Mouse (Mus musculus): ENCODE results near the gene 1190007I07Rik.

The 1190007I07Rik gene

GRCm38 (mm10) chr10:82622671-82623552 is at the start of gene 1190007I07Rik:
TSS of gene 1190007I07Rik (minus strand) at chr10:82623228.
- peak; percentile 93 for DNase-seq

GRCm38 (mm10) chr10:82670205-82670604 is 47.2 kb upstream of the 1190007I07Rik start:
- DNase-seq, result no peak

- peak; percentile 92 for DNase-seq
These were observed 43.6 kb upstream of the 1190007I07Rik start for GRCm38 (mm10) chr10:82666436-82667234.

GRCm38 (mm10) chr10:82665951-82666350 is 42.9 kb upstream of the 1190007I07Rik start:
- DNase-seq, result no peak

- no peak for DNase-seq
These were observed 40.3 kb upstream of the 1190007I07Rik start for GRCm38 (mm10) chr10:82663289-82663688.

GRCm38 (mm10) chr10:82662267-82662990 is 39.4 kb upstream of the 1190007I07Rik start:
- DNase-seq, result no peak

GRCm38 (mm10) chr10:82661820-82662219 is 38.8 kb upstream of the 1190007I07Rik start:
- no peak for DNase-seq

- no peak for DNase-seq
These were observed 31.6 kb upstream of the 1190007I07Rik start for GRCm38 (mm10) chr10:82654581-82654980.

GRCm38 (mm10) chr10:82652625-82653024 is 29.6 kb upstream of the 1190007I07Rik start:
- DNase-seq, result no peak

- DNase-seq, result no peak
These were observed 28.2 kb upstream of the 1190007I07Rik start for GRCm38 (mm10) chr10:82651221-82651620.

- no peak for DNase-seq
These were observed 24.3 kb upstream of the 1190007I07Rik start for GRCm38 (mm10) chr10:82647205-82647811.

GRCm38 (mm10) chr10:82646083-82646482 is 23.1 kb upstream of the 1190007I07Rik start:
- DNase-seq, result no peak

GRCm38 (mm10) chr10:82641481-82641880 is 18.5 kb upstream of the 1190007I07Rik start:
- DNase-seq, result no peak

GRCm38 (mm10) chr10:82639032-82639698 is 16.1 kb upstream of the 1190007I07Rik start:
- no peak for DNase-seq

GRCm38 (mm10) chr10:82636321-82636720 is 13.3 kb upstream of the 1190007I07Rik start:
- DNase-seq, result no peak

GRCm38 (mm10) chr10:82634348-82634747 is 11.3 kb upstream of the 1190007I07Rik start:
- DNase-seq, result no peak

- no peak for DNase-seq
These were observed 9.7 kb upstream of the 1190007I07Rik start for GRCm38 (mm10) chr10:82632496-82633280.

GRCm38 (mm10) chr10:82631133-82631532 is 8.1 kb upstream of the 1190007I07Rik start:
- DNase-seq, result no peak

- DNase-seq, result no peak
These were observed 7.5 kb upstream of the 1190007I07Rik start for GRCm38 (mm10) chr10:82630497-82630896.

GRCm38 (mm10) chr10:82629586-82630255 is 6.7 kb upstream of the 1190007I07Rik start, which contains the start of gene Tdg:
TSS of gene Tdg (plus strand) at chr10:82629828.
- DNase-seq, result peak; percentile 90
